Mouse (Mus musculus) MEL (cell line): ENCODE measurements around the gene Zdhhc11. TPM values are rescaled to one million over a fixed set of nuclear protein-coding genes. Genes with fewer than 3 reads are reported as not detected.
A peak's percentile ranks its signal among the peaks of the same experiment; 100 is the strongest.

ENCODE experiments used
- DNase-seq: peaks from one replicate; pipeline ENCODE4 v3.0.0; 2011; ENCODE audit warnings: low read depth, low spot score
- H3K27ac ChIP-seq: 2 replicates; pipeline ENCODE4 v1.5.1; 2012; ENCODE audit warnings: low read depth, mild to moderate bottlenecking, control low read depth, low read length, moderate library complexity; ENCODE audit not compliant: control insufficient read depth
- H3K27me3 ChIP-seq, 2 experiments: fragments of 150-350 bp in 1 of 2; sonication (generic) in 1 of 2; 2 replicates each; pipeline ENCODE4 v1.6.1; 2012; ENCODE audit warnings: low read length in 2 of 2, mild to moderate bottlenecking in 2 of 2, improper control_type of control experiment in 1 of 2, moderate library complexity in 1 of 2; ENCODE audit not compliant: insufficient read depth in 2 of 2, control insufficient read depth in 1 of 2
- H3K36me3 ChIP-seq, 2 experiments: 2 replicates each; pipeline ENCODE4 v1.6.1; 2012 to 2014; ENCODE audit warnings: low read length in 2 of 2, improper control_type of control experiment in 1 of 2, inconsistent platforms in 1 of 2, mild to moderate bottlenecking in 1 of 2; ENCODE audit not compliant: insufficient read depth in 2 of 2, control insufficient read depth in 1 of 2
- H3K4me1 ChIP-seq, 2 experiments: fragments of 150-350 bp in 1 of 2; sonication (generic) in 1 of 2; 2 replicates each; pipeline ENCODE4 v1.6.1; 2012; ENCODE audit warnings: low read length in 2 of 2, improper control_type of control experiment in 1 of 2, mild to moderate bottlenecking in 1 of 2; ENCODE audit not compliant: insufficient read depth in 2 of 2, control insufficient read depth in 1 of 2
- H3K4me3 ChIP-seq, 2 experiments: fragments of 150-350 bp in 1 of 2; sonication (generic) in 1 of 2; 2 replicates each; pipeline ENCODE4 v1.5.1; 2012; ENCODE audit warnings: low read depth in 2 of 2, low read length in 2 of 2, mild to moderate bottlenecking in 2 of 2, moderate library complexity in 2 of 2, control low read depth in 1 of 2, improper control_type of control experiment in 1 of 2; ENCODE audit not compliant: control insufficient read depth in 1 of 2, insufficient read depth in 1 of 2
- H3K79me2 ChIP-seq: 2 replicates; pipeline ENCODE4 v1.6.1; 2012; ENCODE audit warnings: mild to moderate bottlenecking, low read length, moderate library complexity; ENCODE audit not compliant: control insufficient read depth, poor library complexity, insufficient read depth
- H3K9ac ChIP-seq: 2 replicates; pipeline ENCODE4 v1.6.1; 2012; ENCODE audit warnings: low read depth, mild to moderate bottlenecking, control low read depth, low read length, moderate library complexity; ENCODE audit not compliant: control insufficient read depth, poor library complexity, severe bottlenecking
- H3K9me3 ChIP-seq: fragments of 150-350 bp; sonication (generic); replicated peaks from 2 replicates; pipeline ENCODE4 v1.6.1; 2012; ENCODE audit warnings: mild to moderate bottlenecking, low read length, improper control_type of control experiment, moderate library complexity; ENCODE audit not compliant: insufficient read depth
- BHLHE40 ChIP-seq: IDR thresholded peaks from 2 replicates; pipeline ENCODE4 v1.6.1; 2012; ENCODE audit warnings: low read depth, mild to moderate bottlenecking, inconsistent platforms, low read length, improper control_type of control experiment, borderline replicate concordance
- ELF1 ChIP-seq: IDR thresholded peaks from 2 replicates; pipeline ENCODE4 v1.6.1; 2014; ENCODE audit warnings: low read depth, mild to moderate bottlenecking, inconsistent platforms, low read length, improper control_type of control experiment, moderate library complexity
- ETS1 ChIP-seq: IDR thresholded peaks from 2 replicates; pipeline ENCODE4 v1.6.1; 2012; ENCODE audit warnings: low read depth, mild to moderate bottlenecking, inconsistent platforms, low read length, improper control_type of control experiment, moderate library complexity
- GATA1 ChIP-seq: IDR thresholded peaks from 2 replicates; pipeline ENCODE4 v1.6.1; 2011; ENCODE audit warnings: low read depth, low read length, improper control_type of control experiment
- HCFC1 ChIP-seq: IDR thresholded peaks from 2 replicates; pipeline ENCODE4 v1.6.1; 2012; ENCODE audit warnings: low read depth, mild to moderate bottlenecking, inconsistent platforms, low read length, improper control_type of control experiment, moderate library complexity
- KAT2A ChIP-seq: conservative IDR thresholded peaks from 2 replicates; pipeline ENCODE4 v1.6.1; 2012; ENCODE audit warnings: low read depth, low read length, improper control_type of control experiment, inconsistent platforms
- MXI1 ChIP-seq: IDR thresholded peaks from 2 replicates; pipeline ENCODE4 v1.6.1; 2011; ENCODE audit warnings: mild to moderate bottlenecking, low read depth, low read length, improper control_type of control experiment
- NELFE ChIP-seq: IDR thresholded peaks from 2 replicates; pipeline ENCODE4 v1.6.1; 2011; ENCODE audit warnings: low read depth, low read length, improper control_type of control experiment
- NRF1 ChIP-seq: IDR thresholded peaks from 2 replicates; pipeline ENCODE4 v1.6.1; 2014; ENCODE audit warnings: low read depth, mild to moderate bottlenecking, inconsistent platforms, low read length, improper control_type of control experiment, moderate library complexity; ENCODE audit not compliant: poor library complexity, insufficient read depth, severe bottlenecking
- POLR2AphosphoS2 ChIP-seq: IDR thresholded peaks from 2 replicates; pipeline ENCODE4 v1.6.1; 2011; ENCODE audit warnings: low read length, improper control_type of control experiment
- POLR2AphosphoS5 ChIP-seq: IDR thresholded peaks from 2 replicates; pipeline ENCODE4 v1.6.1; 2012; ENCODE audit warnings: low read depth, borderline replicate concordance, mild to moderate bottlenecking, inconsistent platforms, low read length, moderate library complexity, mixed read lengths
- SIN3A ChIP-seq: IDR thresholded peaks from 2 replicates; pipeline ENCODE4 v1.6.1; 2012; ENCODE audit warnings: low read length, improper control_type of control experiment, inconsistent platforms
- SMC3 ChIP-seq: IDR thresholded peaks from 2 replicates; pipeline ENCODE4 v1.6.1; 2011; ENCODE audit warnings: low read depth, low read length, improper control_type of control experiment
- TAL1 ChIP-seq: IDR thresholded peaks from 2 replicates; pipeline ENCODE4 v1.6.1; 2012; ENCODE audit warnings: mild to moderate bottlenecking, inconsistent platforms, low read length, moderate library complexity, mixed read lengths
- TBP ChIP-seq: IDR thresholded peaks from 2 replicates; pipeline ENCODE4 v1.8.0; 2011; ENCODE audit warnings: low read depth, low read length, improper control_type of control experiment
- TCF12 ChIP-seq: IDR thresholded peaks from 2 replicates; pipeline ENCODE4 v1.6.1; 2014; ENCODE audit warnings: low read depth, mild to moderate bottlenecking, inconsistent platforms, low read length, improper control_type of control experiment, moderate library complexity
- USF1 ChIP-seq: IDR thresholded peaks from 2 replicates; pipeline ENCODE4 v1.6.1; 2014; ENCODE audit warnings: low read depth, mild to moderate bottlenecking, inconsistent platforms, low read length, improper control_type of control experiment, moderate library complexity
- USF2 ChIP-seq, 2 experiments: IDR thresholded peaks; 2 replicates each; pipeline ENCODE4 v1.6.1; 2011 to 2012; ENCODE audit warnings: improper control_type of control experiment in 2 of 2, low read length in 2 of 2, borderline replicate concordance in 1 of 2, inconsistent platforms in 1 of 2, low read depth in 1 of 2, mild to moderate bottlenecking in 1 of 2; ENCODE audit not compliant: insufficient read depth in 1 of 2
- ZC3H11A ChIP-seq: IDR thresholded peaks from 2 replicates; pipeline ENCODE4 v1.6.1; 2012; ENCODE audit warnings: low read depth, mild to moderate bottlenecking, inconsistent platforms, low read length, improper control_type of control experiment
- ZNF384 ChIP-seq: IDR thresholded peaks from 2 replicates; pipeline ENCODE4 v1.6.1; 2012; ENCODE audit warnings: low read depth, mild to moderate bottlenecking, inconsistent platforms, low read length, improper control_type of control experiment
- polyA plus RNA-seq, 2 experiments: library from polyadenylated mRNA; stranded (reverse) in 1 of 2; unstranded in 1 of 2; fragments of >175 nt in 1 of 2; fragments of >200 nt in 1 of 2; gene quantifications; 2 replicates each; pipeline versions ENCODE4 v1.2.1 to v1.2.4; 2012; ENCODE audit warnings: low replicate concordance in 2 of 2, low read depth in 1 of 2; ENCODE audit not compliant: insufficient read length in 2 of 2, insufficient read depth in 1 of 2, missing spikeins in 1 of 2
- total RNA-seq: library from RNA; depleted of rRNA; stranded (reverse); fragments of 300-350 nt; gene quantifications from 2 replicates; pipeline ENCODE4 v1.2.3, GENCODE M21; 2012

The Zdhhc11 gene
- total and polyA plus RNA-seq, 3 experiments = not detected

DNA sequence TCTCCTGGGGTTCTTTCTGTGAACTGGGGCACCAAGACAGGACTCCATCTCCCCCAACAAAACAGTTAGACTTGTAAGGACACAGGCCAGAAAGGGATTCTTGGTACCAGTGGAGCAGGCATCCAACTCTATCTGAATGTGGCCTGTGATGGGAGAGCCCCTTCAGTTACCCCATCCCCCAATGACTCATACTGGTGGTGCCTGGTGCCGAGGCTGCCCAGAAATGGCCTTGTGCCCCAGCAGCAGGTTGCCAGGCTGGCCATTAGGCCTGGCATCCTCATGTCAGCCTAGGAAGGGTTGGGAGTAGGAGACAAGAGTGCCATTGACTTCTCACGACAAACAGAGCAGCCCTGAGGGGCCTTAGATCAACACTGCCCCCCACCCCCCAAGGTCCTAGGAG lies 64.5 kb downstream of the Zdhhc11 start:
- Histone ChIP-seq H3K36me3 (no peaks in the 10 kb centered on the region), H3K4me3 (no peak overlapping the region), H3K27me3 (no peaks in the 10 kb centered on the region), H3K9ac (no peak overlapping the region), H3K79me2 (no peaks in the 10 kb centered on the region), H3K9me3 (no peaks in the 10 kb centered on the region), H3K27ac (no peak overlapping the region), H3K4me1 (no peaks in the 10 kb centered on the region)
- TF ChIP-seq TAL1 (no peak), KAT2A (no peak), TBP (no peak), GATA1 (no peak), ETS1 (no peak), NRF1 (no peak), ZC3H11A (no peak), USF2 (IDR thresholded peaks at IDR 0.05; ENCODE audit: borderline replicate concordance in 1 of 2, insufficient read depth in 1 of 2, low read depth in 1 of 2, low read length in 2 of 2) (no peak), SMC3 (no peak), NELFE (no peak), ZNF384 (no peak), POLR2AphosphoS5 (no peak), BHLHE40 (no peak), SIN3A (no peak), USF1 (no peak)
- no peak for DNase-seq

DNA sequence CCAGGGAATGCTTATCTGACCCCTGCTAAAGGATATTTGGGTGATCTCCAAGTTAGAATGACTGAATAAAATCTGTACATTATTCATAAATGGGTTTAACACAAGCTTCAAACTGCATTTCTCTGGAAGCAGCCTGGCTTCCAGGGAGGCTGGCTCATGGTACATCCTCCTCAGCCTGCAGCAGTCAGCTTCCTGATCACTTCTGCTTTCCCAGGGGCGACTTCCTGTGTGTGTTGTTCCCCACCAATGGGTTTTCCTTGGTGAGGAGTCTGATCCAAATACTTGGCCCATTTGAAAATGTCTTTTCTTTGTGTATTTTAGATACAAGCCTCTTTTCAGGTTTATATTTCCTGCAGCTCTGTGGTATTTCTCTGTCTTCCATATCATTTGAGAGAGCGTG lies 65.4 kb downstream of the Zdhhc11 start:
- Histone ChIP-seq H3K4me3 (no peak overlapping the region), H3K27ac (no peak overlapping the region), H3K36me3 (no peaks in the 10 kb centered on the region), H3K27me3 (no peaks in the 10 kb centered on the region), H3K79me2 (no peaks in the 10 kb centered on the region), H3K4me1 (no peaks in the 10 kb centered on the region), H3K9ac (no peak overlapping the region), H3K9me3 (no peaks in the 10 kb centered on the region)
- TF ChIP-seq HCFC1 (no peak), ELF1 (no peak), BHLHE40 (no peak), ETS1 (no peak), NELFE (no peak), ZC3H11A (no peak), POLR2AphosphoS2 (no peak), TCF12 (no peak), ZNF384 (no peak), NRF1 (no peak), TAL1 (no peak), MXI1 (no peak)
- DNase-seq = peak; percentile 11
